Mouse (Mus musculus): ENCODE measurements around the gene Rprd1b.

The Rprd1b gene

GRCm38 (mm10) chr2:158152685-158153309, 124.5 kb downstream of the Rprd1b start:
- DNase-seq: no peak

GRCm38 (mm10) chr2:158153728-158154343, 125.5 kb downstream of the Rprd1b start:
- no peak for DNase-seq

GRCm38 (mm10) chr2:158154641-158155040, 126.3 kb downstream of the Rprd1b start:
- DNase-seq: no peak

- DNase-seq: no peak
These were observed 126.8 kb downstream of the Rprd1b start for GRCm38 (mm10) chr2:158155101-158155500.

- no peak for DNase-seq
These were observed 127.3 kb downstream of the Rprd1b start for GRCm38 (mm10) chr2:158155615-158156014.

GRCm38 (mm10) chr2:158156487-158156886, 128.2 kb downstream of the Rprd1b start:
- DNase-seq: no peak

GRCm38 (mm10) chr2:158157654-158158053, 129.4 kb downstream of the Rprd1b start:
- DNase-seq: no peak

GRCm38 (mm10) chr2:158159376-158160235, 131.3 kb downstream of the Rprd1b start:
- no peak for DNase-seq

GRCm38 (mm10) chr2:158161761-158162160, 133.5 kb downstream of the Rprd1b start:
- DNase-seq: no peak

GRCm38 (mm10) chr2:158163034-158163433, 134.7 kb downstream of the Rprd1b start:
- DNase-seq: no peak

- DNase-seq: no peak
These were observed 137.5 kb downstream of the Rprd1b start for GRCm38 (mm10) chr2:158165776-158166175.

GRCm38 (mm10) chr2:158166628-158167027, 138.3 kb downstream of the Rprd1b start:
- DNase-seq: no peak

GRCm38 (mm10) chr2:158167496-158168205, 139.4 kb downstream of the Rprd1b start:
- no peak for DNase-seq

GRCm38 (mm10) chr2:158168741-158169211, 140.5 kb downstream of the Rprd1b start:
- no peak for DNase-seq

- no peak for DNase-seq
These were observed 141.1 kb downstream of the Rprd1b start for GRCm38 (mm10) chr2:158169351-158169750.

- DNase-seq: no peak
These were observed 141.5 kb downstream of the Rprd1b start for GRCm38 (mm10) chr2:158169771-158170170.

GRCm38 (mm10) chr2:158170394-158170793, 142.1 kb downstream of the Rprd1b start:
- no peak for DNase-seq

- DNase-seq: no peak
These were observed 146.1 kb downstream of the Rprd1b start for GRCm38 (mm10) chr2:158174438-158174837.

GRCm38 (mm10) chr2:158174958-158175357, 146.7 kb downstream of the Rprd1b start:
- DNase-seq: no peak

GRCm38 (mm10) chr2:158175433-158175832, 147.1 kb downstream of the Rprd1b start:
- DNase-seq: no peak

GRCm38 (mm10) chr2:158176763-158177162, 148.5 kb downstream of the Rprd1b start:
- DNase-seq: no peak

GRCm38 (mm10) chr2:158177574-158177973, 149.3 kb downstream of the Rprd1b start:
- no peak for DNase-seq

GRCm38 (mm10) chr2:158178139-158178538, 149.8 kb downstream of the Rprd1b start:
- no peak for DNase-seq
